Mouse (Mus musculus) midbrain, embryonic 14.5 days (tissue): Measurements from ENCODE around the gene Angptl1. TPM values are rescaled to one million over a fixed set of nuclear protein-coding genes. Genes with fewer than 3 reads are reported as not detected.
A peak's percentile ranks its signal among the peaks of the same experiment; 100 is the strongest.

Experiments
- ATAC-seq: fragments of 200-750 bp; cut with Nextera tagmentation; 2 replicates; pipeline ENCODE4 v1.8.0; 2017; ENCODE audit warnings: moderate number of reproducible peaks, moderate library complexity; ENCODE audit not compliant: low FRiP score, low TSS enrichment
- DNase-seq: peaks from one replicate; pipeline ENCODE4 v3.0.0-alpha.2; 2015
- H3K27ac ChIP-seq: fragments of 300-500 bp; sonication (generic); replicated peaks from 2 replicates; pipeline ENCODE4 v1.5.1; 2014; ENCODE audit warnings: mild to moderate bottlenecking, low read depth, low read length, moderate library complexity
- H3K27me3 ChIP-seq: fragments of 300-500 bp; sonication (generic); 2 replicates; pipeline ENCODE4 v1.6.1; 2014; ENCODE audit warnings: low read length, control low read depth, mixed read lengths; ENCODE audit not compliant: control insufficient read depth, insufficient read depth
- H3K36me3 ChIP-seq: fragments of 300-500 bp; sonication (generic); 2 replicates; pipeline ENCODE4 v1.6.1; 2014; ENCODE audit warnings: low read length, control low read depth; ENCODE audit not compliant: control insufficient read depth, insufficient read depth
- H3K4me1 ChIP-seq: fragments of 300-500 bp; sonication (generic); 2 replicates; pipeline ENCODE4 v1.6.1; 2014; ENCODE audit warnings: mild to moderate bottlenecking, antibody characterized with exemption, low read length, control low read depth; ENCODE audit not compliant: control insufficient read depth, insufficient read depth
- H3K4me2 ChIP-seq: fragments of 300-500 bp; sonication (generic); 2 replicates; pipeline ENCODE4 v1.6.1; 2014; ENCODE audit warnings: mild to moderate bottlenecking, low read length, moderate library complexity
- H3K4me3 ChIP-seq: fragments of 300-500 bp; sonication (generic); replicated peaks from 2 replicates; pipeline ENCODE4 v1.5.1; 2014; ENCODE audit warnings: low read depth, low read length
- H3K9ac ChIP-seq: fragments of 300-500 bp; sonication (generic); replicated peaks from 2 replicates; pipeline ENCODE4 v1.6.1; 2014; ENCODE audit warnings: mild to moderate bottlenecking, low read length, moderate library complexity
- H3K9me3 ChIP-seq: fragments of 300-500 bp; sonication (generic); 2 replicates; pipeline ENCODE4 v1.6.1; 2016; ENCODE audit warnings: low read length, control low read depth, mixed read lengths; ENCODE audit not compliant: control insufficient read depth
- WGBS: fragments of 180-500 bp; shearing (Covaris S2); extraction: QIAGEN DNeasy Blood & Tissue Kit; methylation state at CpG from one replicate; pipeline ENCODE4 v1.1.7; 2014; 5-methylcytosine and 5-hydroxymethylcytosine counted together
- polyA plus RNA-seq: library from polyadenylated mRNA; unstranded; fragments of >200 nt; fragmentation: Nextera tagmentation; extraction: Ambion mirVana; gene quantifications from 2 replicates; pipeline ENCODE4 v1.2.1, GENCODE M21; 2014

The Angptl1 gene
- polyA plus RNA-seq, 1 experiment from 2014 or later = 0.80 TPM

DNA sequence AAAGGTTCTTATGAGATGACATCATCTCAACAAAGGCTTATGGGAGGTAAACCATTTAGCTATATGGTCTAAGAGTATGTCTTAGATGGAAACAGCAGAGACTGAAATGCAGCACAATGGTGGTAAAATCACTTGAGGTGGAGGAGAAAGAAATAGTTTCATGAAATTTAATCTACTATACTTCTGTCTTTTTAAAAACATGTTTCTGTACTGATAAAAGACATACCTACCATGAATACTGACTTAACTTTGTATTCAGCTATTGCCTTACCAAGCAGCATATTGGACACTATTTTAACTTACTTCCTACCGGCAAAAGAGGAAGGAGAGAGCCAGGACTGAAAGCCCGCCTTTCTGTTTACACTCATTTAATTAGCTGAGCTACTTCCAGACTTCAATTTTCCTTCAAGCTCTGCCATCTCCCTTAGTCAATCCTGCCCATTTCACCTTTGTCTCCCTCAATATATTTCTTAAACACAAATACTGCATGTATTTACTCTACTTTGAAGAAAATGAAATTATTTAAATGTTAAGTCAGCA, 21.4 kb downstream of the Angptl1 start:
- H3K4me2 ChIP-seq = no peak overlapping the region
- no peak overlapping the region for H3K9ac ChIP-seq
- H3K4me3 ChIP-seq = no peak overlapping the region
- no peak for ATAC-seq
- H3K36me3 ChIP-seq = no peaks in the 10 kb centered on the region; the same call in 1 of the 2 replicates
- 0 out of 2 replicates have a peak, but pooled peaks cover 4% of the 10 kb centered on the region for H3K4me1 ChIP-seq
- no peaks in the 10 kb centered on the region for H3K9me3 ChIP-seq
- DNase-seq = no peak
- no peak overlapping the region for H3K27ac ChIP-seq
- WGBS = 89% methylated on average over 2 of the region's 2 CpGs
- no peaks in the 10 kb centered on the region for H3K27me3 ChIP-seq

DNA sequence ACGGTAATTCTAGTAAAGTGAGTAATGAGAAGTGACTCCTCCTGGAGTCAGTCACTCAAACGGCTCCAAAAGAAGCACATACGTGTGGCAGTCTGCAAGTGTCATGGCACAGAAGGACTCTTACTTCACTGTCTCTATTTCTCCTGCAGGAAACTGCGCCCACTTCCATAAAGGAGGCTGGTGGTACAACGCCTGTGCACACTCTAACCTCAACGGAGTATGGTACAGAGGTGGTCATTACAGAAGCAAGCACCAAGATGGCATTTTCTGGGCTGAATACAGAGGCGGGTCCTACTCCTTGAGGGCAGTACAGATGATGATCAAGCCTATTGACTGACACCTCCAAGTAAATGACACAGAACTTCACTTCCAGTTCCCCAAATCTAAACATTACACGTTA, 21.9 kb downstream of the Angptl1 start:
- H3K4me3 ChIP-seq = no peak overlapping the region
- no peak overlapping the region for H3K27ac ChIP-seq
- ATAC-seq = no peak
- 91% methylated on average over 8 of the region's 8 CpGs for WGBS
- H3K27me3 ChIP-seq = no peaks in the 10 kb centered on the region
- DNase-seq = no peak
- no peaks in the 10 kb centered on the region for H3K9me3 ChIP-seq
- H3K36me3 ChIP-seq = no peaks in the 10 kb centered on the region; the same call in 1 of the 2 replicates
- no peak overlapping the region for H3K4me2 ChIP-seq
- H3K9ac ChIP-seq = no peak overlapping the region
- H3K4me1 ChIP-seq = 0 out of 2 replicates have a peak, but pooled peaks cover 4% of the 10 kb centered on the region

- H3K36me3 ChIP-seq = no peaks in the 10 kb centered on the region
- H3K4me3 ChIP-seq = no peak overlapping the region
- DNase-seq = no peak
- no peak for ATAC-seq
- H3K4me2 ChIP-seq = no peak overlapping the region
- H3K27ac ChIP-seq = no peak overlapping the region
- no peaks in the 10 kb centered on the region for H3K27me3 ChIP-seq
- H3K9me3 ChIP-seq = no peaks in the 10 kb centered on the region
- H3K4me1 ChIP-seq = 0 out of 2 replicates have a peak, but pooled peaks cover 4% of the 10 kb centered on the region
- 49% methylated on average over 4 of the region's 4 CpGs for WGBS
- H3K9ac ChIP-seq = no peak overlapping the region
These were observed 23.2 kb downstream of the Angptl1 start for GRCm38 (mm10) chr1:156861475-156862043.

- Histone ChIP-seq H3K36me3 (0 out of 2 replicates have a peak, but pooled peaks cover 4% of the 10 kb centered on the region), H3K27ac (no peak overlapping the region), H3K4me2 (no peak overlapping the region), H3K27me3 (no peaks in the 10 kb centered on the region), H3K9me3 (no peaks in the 10 kb centered on the region), H3K4me1 (0 out of 2 replicates have a peak, but pooled peaks cover 4% of the 10 kb centered on the region), H3K9ac (no peak overlapping the region), H3K4me3 (no peak overlapping the region)
- ATAC-seq = no peak
- no peak for DNase-seq
- WGBS = 63% methylated on average over 3 of the region's 3 CpGs
These were observed 25.4 kb downstream of the Angptl1 start for GRCm38 (mm10) chr1:156863726-156864125.

GRCm38 (mm10) chr1:156864240-156864639, 25.9 kb downstream of the Angptl1 start:
- ATAC-seq = no peak
- 0 out of 2 replicates have a peak, but pooled peaks cover 4% of the 10 kb centered on the region for H3K4me1 ChIP-seq
- H3K9ac ChIP-seq = no peak overlapping the region
- H3K27ac ChIP-seq = 0 out of 2 replicates have a peak overlapping the region, but pooled peaks have one; percentile 10
- peak; percentile 14 for DNase-seq
- no peak overlapping the region for H3K4me2 ChIP-seq
- no peaks in the 10 kb centered on the region for H3K27me3 ChIP-seq
- WGBS = 53% methylated on average over 3 of the region's 3 CpGs
- no peak overlapping the region for H3K4me3 ChIP-seq
- no peaks in the 10 kb centered on the region for H3K9me3 ChIP-seq
- 0 out of 2 replicates have a peak, but pooled peaks cover 4% of the 10 kb centered on the region for H3K36me3 ChIP-seq

DNA sequence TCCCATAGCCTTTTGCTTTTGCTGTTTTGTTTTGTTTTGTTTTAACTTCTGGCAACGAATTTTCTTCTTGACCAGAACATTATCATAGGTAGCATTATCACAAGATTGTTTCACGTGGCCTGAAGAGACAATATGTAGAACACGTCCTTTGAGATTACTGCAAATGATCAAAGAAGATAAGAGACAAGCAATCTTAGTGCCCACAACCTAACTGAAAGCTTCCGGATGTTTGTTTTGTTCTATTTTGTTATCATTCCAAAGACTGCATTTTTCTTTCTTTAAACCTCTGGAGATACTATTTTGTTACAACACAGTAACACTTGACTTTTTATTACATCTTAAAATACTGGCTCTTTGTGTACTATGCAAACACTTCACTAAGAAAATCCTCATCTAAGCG, 31.7 kb downstream of the Angptl1 start:
- peaks cover 25% of the 10 kb centered on the region for H3K36me3 ChIP-seq
- ATAC-seq (no peak), DNase-seq (no peak)
- no peaks in the 10 kb centered on the region for H3K27me3 ChIP-seq
- no peak overlapping the region for H3K27ac ChIP-seq
- WGBS = 94% methylated on average over 5 of the region's 5 CpGs
- H3K4me2 ChIP-seq = no peak overlapping the region
- H3K4me1 ChIP-seq = no peaks in the 10 kb centered on the region
- no peak overlapping the region for H3K4me3 ChIP-seq
- no peak overlapping the region for H3K9ac ChIP-seq
- no peaks in the 10 kb centered on the region for H3K9me3 ChIP-seq

GRCm38 (mm10) chr1:156870616-156871015, 32.3 kb downstream of the Angptl1 start:
- Histone ChIP-seq H3K9ac (no peak overlapping the region), H3K27me3 (no peaks in the 10 kb centered on the region), H3K4me2 (no peak overlapping the region), H3K4me1 (no peaks in the 10 kb centered on the region), H3K36me3 (peaks cover 25% of the 10 kb centered on the region), H3K4me3 (no peak overlapping the region), H3K27ac (no peak overlapping the region), H3K9me3 (no peaks in the 10 kb centered on the region)
- DNase-seq (no peak), ATAC-seq (no peak)
- 95% methylated on average over 4 of the region's 4 CpGs for WGBS

GRCm38 (mm10) chr1:156884782-156885181, 46.4 kb downstream of the Angptl1 start:
- 94% methylated on average over 2 of the region's 2 CpGs for WGBS
- no peak for ATAC-seq

GRCm38 (mm10) chr1:156885879-156886278, 47.5 kb downstream of the Angptl1 start:
- WGBS = 92% methylated on average over 2 of the region's 2 CpGs
- Histone ChIP-seq H3K4me2 (no peak overlapping the region), H3K36me3 (peaks cover 49% of the 10 kb centered on the region), H3K27ac (no peak overlapping the region), H3K4me1 (no peaks in the 10 kb centered on the region), H3K9me3 (no peaks in the 10 kb centered on the region), H3K27me3 (no peaks in the 10 kb centered on the region), H3K9ac (no peak overlapping the region), H3K4me3 (no peak overlapping the region)
- ATAC-seq (no peak), DNase-seq (no peak)

More at GRCm38 (mm10) chr1:156884782-156885181, 46.4 kb downstream of the Angptl1 start:
- Histone ChIP-seq H3K9ac (no peak overlapping the region), H3K4me2 (no peak overlapping the region), H3K4me3 (no peak overlapping the region), H3K4me1 (no peaks in the 10 kb centered on the region), H3K9me3 (no peaks in the 10 kb centered on the region), H3K27me3 (no peaks in the 10 kb centered on the region), H3K36me3 (peaks cover 49% of the 10 kb centered on the region), H3K27ac (no peak overlapping the region)
- no peak for DNase-seq
